Mouse (Mus musculus): ENCODE results near the gene Acaca. TPM values are rescaled to one million over a fixed set of nuclear protein-coding genes. Genes with fewer than 3 reads are reported as not detected.
A peak's percentile ranks its signal among the peaks of the same experiment; 100 is the strongest.

Acaca gene
- polyA plus RNA-seq, 1 experiment from 2014 or later = 32.6 TPM

DNA sequence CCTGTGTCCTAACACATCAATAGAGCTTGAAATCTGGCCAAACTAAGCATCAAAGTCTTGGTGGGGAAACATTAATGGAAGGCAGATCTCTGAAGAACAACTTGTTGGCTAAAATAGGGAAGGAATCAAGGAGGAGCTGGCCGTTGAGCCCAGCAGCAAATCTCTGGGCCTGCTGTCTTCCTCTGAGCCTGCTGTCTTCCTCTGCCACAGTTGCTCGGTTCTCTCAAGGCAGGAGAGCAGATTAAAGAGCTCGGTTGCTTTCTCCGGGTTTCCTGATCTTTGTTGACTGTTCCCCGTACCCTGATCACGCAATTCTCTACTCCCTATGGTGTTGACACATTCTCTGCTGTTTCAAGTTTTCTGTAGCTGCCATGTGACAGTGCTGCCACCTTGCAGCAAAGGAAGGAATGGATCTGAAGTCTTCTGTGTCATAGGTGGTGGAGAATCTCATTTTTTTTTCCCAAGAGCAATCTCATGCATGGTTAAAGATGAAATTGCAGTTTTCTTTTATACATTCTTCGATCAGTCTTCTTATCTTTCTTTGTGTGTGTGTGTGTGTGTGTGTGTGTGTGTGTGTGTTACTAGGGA, 39.3 kb downstream of the Acaca start:
- Histone ChIP-seq H3K4me3 (ENCODE audit: low read depth, low read length) (no peak overlapping the region), H3K36me3 (ENCODE audit: control insufficient read depth, insufficient read depth, low read length) (no peaks in the 10 kb centered on the region), H3K4me2 (no peak overlapping the region), H3K27ac (ENCODE audit: low read depth, low read length) (no peak overlapping the region), H3K9ac (ENCODE audit: low read length) (no peak overlapping the region), H3K4me1 (ENCODE audit: control insufficient read depth, insufficient read depth, low read length) (no peaks in the 10 kb centered on the region), H3K27me3 (ENCODE audit: control insufficient read depth, insufficient read depth, low read length) (no peaks in the 10 kb centered on the region), H3K9me3 (ENCODE audit: control insufficient read depth, low read length) (no peaks in the 10 kb centered on the region)
- 24% methylated on average over 7 of the region's 7 CpGs for WGBS
- ATAC-seq (ENCODE audit: low FRiP score) (no peak), DNase-seq (ENCODE audit: low spot score, missing footprints) (peak; percentile 84)

DNA sequence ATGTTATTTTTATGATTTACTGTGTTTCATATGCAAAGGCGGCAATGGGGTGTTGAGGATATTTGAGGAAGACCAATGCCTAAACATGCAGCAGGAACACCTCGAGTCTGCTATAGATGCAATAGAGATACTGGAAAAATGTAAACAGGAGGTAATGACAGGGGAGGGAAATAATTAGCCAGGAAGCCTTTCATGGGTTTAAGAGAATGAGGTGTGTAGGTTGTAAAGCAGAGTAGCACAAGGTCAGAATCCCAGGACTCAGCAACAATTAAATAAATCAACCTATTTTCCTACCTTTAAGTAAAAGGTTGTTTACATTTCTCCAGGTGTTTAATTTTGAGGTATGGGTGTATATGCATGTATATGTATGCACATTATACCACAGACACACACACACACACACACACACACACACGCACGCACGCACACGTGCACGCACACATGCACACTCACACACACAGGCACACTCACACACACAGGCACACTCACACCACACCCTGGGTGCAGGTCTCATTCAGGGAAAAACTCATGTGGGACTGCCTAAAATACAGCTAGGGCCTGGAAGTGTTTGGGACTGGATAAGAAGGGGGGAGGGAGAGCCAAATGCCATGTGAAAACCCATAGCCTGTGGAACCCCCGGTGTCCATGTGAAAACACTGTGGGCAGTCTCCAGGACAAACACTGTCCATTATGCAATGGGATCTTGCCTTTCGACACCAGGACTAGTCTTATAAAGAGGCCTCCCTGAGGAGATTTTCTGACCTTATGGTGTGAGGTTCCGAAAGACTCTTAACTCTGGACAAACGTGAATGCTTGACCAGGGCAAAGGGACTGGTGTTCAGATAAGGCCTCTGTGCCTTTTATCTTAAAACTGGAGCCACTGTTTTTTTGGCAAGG, 43.3 kb downstream of the Acaca start:
- H3K4me2 ChIP-seq = no peak overlapping the region
- DNase-seq (ENCODE audit: low spot score, missing footprints) (no peak), ATAC-seq (ENCODE audit: low FRiP score) (no peak)
- H3K36me3 ChIP-seq (ENCODE audit: control insufficient read depth, insufficient read depth, low read length) = no peaks in the 10 kb centered on the region
- 66% methylated on average over 11 of the region's 11 CpGs for WGBS
- H3K9me3 ChIP-seq (ENCODE audit: control insufficient read depth, low read length) = no peaks in the 10 kb centered on the region
- H3K27me3 ChIP-seq (ENCODE audit: control insufficient read depth, insufficient read depth, low read length) = no peaks in the 10 kb centered on the region; the same call in 1 of the 2 replicates
- H3K4me3 ChIP-seq (ENCODE audit: low read depth, low read length) = no peak overlapping the region
- no peak overlapping the region for H3K9ac ChIP-seq (ENCODE audit: low read length)
- no peaks in the 10 kb centered on the region for H3K4me1 ChIP-seq (ENCODE audit: control insufficient read depth, insufficient read depth, low read length)
- no peak overlapping the region for H3K27ac ChIP-seq (ENCODE audit: low read depth, low read length)

DNA sequence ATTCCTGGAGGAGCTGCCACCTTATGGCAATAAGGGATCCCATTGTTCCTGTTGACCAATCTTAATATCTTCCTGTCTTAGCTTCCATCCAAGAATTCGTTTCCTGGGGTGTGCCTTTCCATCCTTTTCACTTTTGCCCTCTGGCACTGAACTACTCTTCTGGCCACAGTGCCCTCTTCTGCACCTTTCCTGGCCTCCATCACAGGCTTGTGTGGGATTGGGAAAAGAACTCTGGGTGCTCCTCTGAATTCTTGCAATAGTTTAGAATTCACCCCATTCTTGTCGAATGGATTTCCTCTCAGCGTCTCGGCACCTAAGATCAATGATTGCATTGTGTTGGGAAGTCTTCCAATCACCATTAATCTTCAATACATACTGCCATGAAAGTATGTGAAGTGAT, 49.1 kb downstream of the Acaca start:
- WGBS = 45% methylated on average over 4 of the region's 4 CpGs
- Histone ChIP-seq H3K4me3 (ENCODE audit: low read depth, low read length) (peak overlapping the region; percentile 73; the same call in 1 of the 2 replicates), H3K9me3 (ENCODE audit: control insufficient read depth, low read length) (no peaks in the 10 kb centered on the region), H3K36me3 (ENCODE audit: control insufficient read depth, insufficient read depth, low read length) (no peaks in the 10 kb centered on the region), H3K9ac (ENCODE audit: low read length) (no peak overlapping the region), H3K27me3 (ENCODE audit: control insufficient read depth, insufficient read depth, low read length) (no peaks in the 10 kb centered on the region; the same call in 1 of the 2 replicates), H3K4me1 (ENCODE audit: control insufficient read depth, insufficient read depth, low read length) (peaks cover 14% of the 10 kb centered on the region), H3K27ac (ENCODE audit: low read depth, low read length) (no peak overlapping the region), H3K4me2 (peak overlapping the region; percentile 88)
- DNase-seq (ENCODE audit: low spot score, missing footprints) (no peak), ATAC-seq (ENCODE audit: low FRiP score) (no peak)

DNA sequence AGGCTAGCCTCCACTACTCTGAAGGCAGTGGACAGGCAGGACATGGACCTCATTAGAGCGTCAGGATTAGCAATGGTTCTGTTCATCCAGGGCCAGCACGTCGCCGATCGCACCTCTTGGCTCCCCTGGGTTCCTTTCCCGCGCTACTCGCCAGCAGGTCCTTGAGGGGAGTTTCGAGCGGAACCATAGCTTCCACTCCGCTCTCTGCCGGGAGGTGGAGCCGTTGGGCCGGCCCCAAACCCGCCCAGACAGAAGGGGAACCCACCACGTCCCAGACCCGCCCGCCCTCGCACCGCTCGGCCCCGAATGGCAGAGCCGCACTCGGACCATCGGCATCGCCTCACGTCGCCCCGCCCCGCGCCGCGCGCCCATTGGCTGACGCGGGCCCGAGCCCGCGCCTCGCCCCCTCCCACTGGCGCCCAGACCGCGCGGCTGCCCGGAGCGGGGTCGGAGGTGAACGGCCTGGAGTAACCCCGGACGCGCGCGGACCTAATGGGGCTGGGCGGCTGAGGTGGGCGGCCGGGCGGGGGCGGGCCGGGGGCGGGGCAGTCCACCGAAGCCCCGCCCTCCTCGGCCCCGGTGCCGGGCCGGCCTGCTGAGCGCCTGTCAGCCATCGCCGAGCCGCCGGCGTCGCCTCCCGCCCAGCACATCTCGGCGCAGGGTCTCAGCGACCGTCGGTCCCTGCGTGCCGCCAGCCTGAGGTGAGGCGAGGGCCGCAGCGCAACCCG, 49.9 kb downstream of the Acaca start:
- peak overlapping the region; percentile 88 for H3K4me2 ChIP-seq
- ATAC-seq (ENCODE audit: low FRiP score) (peak; percentile 98), DNase-seq (ENCODE audit: low spot score, missing footprints) (peak; percentile 100)
- H3K27me3 ChIP-seq (ENCODE audit: control insufficient read depth, insufficient read depth, low read length) = no peaks in the 10 kb centered on the region; the same call in 1 of the 2 replicates
- no peaks in the 10 kb centered on the region for H3K36me3 ChIP-seq (ENCODE audit: control insufficient read depth, insufficient read depth, low read length)
- H3K9me3 ChIP-seq (ENCODE audit: control insufficient read depth, low read length) = no peaks in the 10 kb centered on the region
- peak overlapping the region; percentile 91 for H3K27ac ChIP-seq (ENCODE audit: low read depth, low read length)
- peak overlapping the region; percentile 89 for H3K9ac ChIP-seq (ENCODE audit: low read length)
- H3K4me3 ChIP-seq (ENCODE audit: low read depth, low read length) = peak overlapping the region; percentile 73
- peaks cover 14% of the 10 kb centered on the region for H3K4me1 ChIP-seq (ENCODE audit: control insufficient read depth, insufficient read depth, low read length)
- WGBS = under 1% methylated on average over 60 of the region's 85 CpGs

DNA sequence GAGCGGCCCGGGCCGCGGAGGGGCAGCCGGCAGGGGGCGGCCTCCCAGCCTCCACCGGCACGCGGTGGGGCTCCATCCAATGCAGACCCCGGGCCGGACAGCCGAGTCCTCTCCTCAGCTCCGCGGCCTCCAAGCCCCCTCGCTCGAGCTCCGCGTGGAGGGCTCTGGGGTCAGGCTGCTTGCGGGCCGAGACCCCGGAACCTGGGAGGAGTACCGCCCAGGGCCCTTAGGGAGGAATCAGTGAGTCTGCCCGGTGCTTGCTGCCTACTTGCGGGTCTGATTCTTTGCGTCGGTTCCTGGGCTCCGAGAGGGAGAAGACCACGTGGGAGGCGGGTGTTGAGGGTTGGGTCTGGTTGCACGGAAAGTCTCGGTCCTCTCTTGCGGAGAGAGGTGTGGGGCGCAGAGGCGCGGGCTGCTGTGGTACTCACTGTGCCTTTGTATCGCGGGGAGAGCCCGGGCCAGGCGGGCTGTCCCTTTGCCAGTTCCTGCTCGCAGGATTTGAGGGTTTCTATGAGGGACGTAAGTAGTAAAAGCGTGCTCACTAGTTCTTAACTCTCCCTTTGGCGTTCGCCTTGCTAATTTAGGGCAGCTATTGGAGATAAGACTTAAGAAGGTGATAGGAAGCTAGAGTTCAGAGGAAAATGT, 50.6 kb downstream of the Acaca start:
- Histone ChIP-seq H3K4me2 (peak overlapping the region; percentile 88), H3K9me3 (ENCODE audit: control insufficient read depth, low read length) (no peaks in the 10 kb centered on the region), H3K9ac (ENCODE audit: low read length) (peak overlapping the region; percentile 89), H3K27me3 (ENCODE audit: control insufficient read depth, insufficient read depth, low read length) (no peaks in the 10 kb centered on the region; the same call in 1 of the 2 replicates), H3K4me1 (ENCODE audit: control insufficient read depth, insufficient read depth, low read length) (peaks cover 14% of the 10 kb centered on the region), H3K4me3 (ENCODE audit: low read depth, low read length) (peak overlapping the region; percentile 73), H3K27ac (ENCODE audit: low read depth, low read length) (peak overlapping the region; percentile 91), H3K36me3 (ENCODE audit: control insufficient read depth, insufficient read depth, low read length) (no peaks in the 10 kb centered on the region)
- ATAC-seq (ENCODE audit: low FRiP score) (peak; percentile 54; the same call in 1 of the 2 replicates), DNase-seq (ENCODE audit: low spot score, missing footprints) (peak; percentile 98)
- under 1% methylated on average over 43 of the region's 44 CpGs for WGBS

DNA sequence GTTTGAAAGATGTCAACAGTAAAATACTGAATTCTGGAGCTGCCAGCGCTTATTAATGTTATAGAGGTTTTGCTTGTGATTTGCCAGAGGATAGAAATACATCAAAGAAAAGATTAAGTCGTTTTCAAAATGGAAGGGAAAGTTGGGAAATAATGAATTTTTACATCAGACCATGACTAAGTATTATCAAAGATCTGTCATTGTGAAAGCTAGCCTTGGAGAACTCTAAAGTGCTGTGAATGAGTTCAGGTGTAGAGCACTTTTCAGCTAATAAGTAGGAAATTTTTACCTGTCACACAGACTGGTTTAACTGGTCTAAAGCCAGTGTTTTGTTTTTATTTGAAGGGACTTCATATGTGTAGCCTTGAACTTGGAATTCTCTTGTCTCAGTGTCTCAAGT, 51.8 kb downstream of the Acaca start:
- DNase-seq (ENCODE audit: low spot score, missing footprints) (no peak), ATAC-seq (ENCODE audit: low FRiP score) (no peak)
- Histone ChIP-seq H3K36me3 (ENCODE audit: control insufficient read depth, insufficient read depth, low read length) (no peaks in the 10 kb centered on the region), H3K27me3 (ENCODE audit: control insufficient read depth, insufficient read depth, low read length) (no peaks in the 10 kb centered on the region; the same call in 1 of the 2 replicates), H3K9me3 (ENCODE audit: control insufficient read depth, low read length) (no peaks in the 10 kb centered on the region), H3K4me1 (ENCODE audit: control insufficient read depth, insufficient read depth, low read length) (peaks cover 14% of the 10 kb centered on the region), H3K4me2 (peak overlapping the region; percentile 88), H3K27ac (ENCODE audit: low read depth, low read length) (no peak overlapping the region), H3K9ac (ENCODE audit: low read length) (no peak overlapping the region), H3K4me3 (ENCODE audit: low read depth, low read length) (peak overlapping the region; percentile 73; the same call in 1 of the 2 replicates)
- 77% methylated on average over 2 of the region's 2 CpGs for WGBS

DNA sequence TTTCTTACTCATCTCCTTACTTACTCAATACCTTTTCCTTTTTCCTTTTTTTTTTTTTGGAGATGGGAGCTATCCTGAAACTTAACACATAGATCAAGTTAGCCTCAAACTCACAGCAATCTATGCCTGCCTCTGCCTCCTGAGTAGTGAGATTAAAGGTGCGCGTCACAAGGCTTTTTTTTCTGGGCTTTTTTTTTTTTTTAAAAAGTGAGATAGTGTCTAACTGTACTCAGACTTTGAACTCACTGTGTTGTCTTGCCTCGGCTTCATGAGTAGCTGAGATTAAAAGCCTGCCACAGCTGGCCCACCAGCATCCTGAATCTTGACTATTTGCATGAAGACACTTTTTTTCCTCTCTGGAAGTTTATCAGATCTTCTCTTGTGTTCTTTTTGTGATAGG, 59.1 kb downstream of the Acaca start:
- no peak overlapping the region for H3K4me3 ChIP-seq (ENCODE audit: low read depth, low read length)
- 91% methylated on average over 3 of the region's 3 CpGs for WGBS

DNA sequence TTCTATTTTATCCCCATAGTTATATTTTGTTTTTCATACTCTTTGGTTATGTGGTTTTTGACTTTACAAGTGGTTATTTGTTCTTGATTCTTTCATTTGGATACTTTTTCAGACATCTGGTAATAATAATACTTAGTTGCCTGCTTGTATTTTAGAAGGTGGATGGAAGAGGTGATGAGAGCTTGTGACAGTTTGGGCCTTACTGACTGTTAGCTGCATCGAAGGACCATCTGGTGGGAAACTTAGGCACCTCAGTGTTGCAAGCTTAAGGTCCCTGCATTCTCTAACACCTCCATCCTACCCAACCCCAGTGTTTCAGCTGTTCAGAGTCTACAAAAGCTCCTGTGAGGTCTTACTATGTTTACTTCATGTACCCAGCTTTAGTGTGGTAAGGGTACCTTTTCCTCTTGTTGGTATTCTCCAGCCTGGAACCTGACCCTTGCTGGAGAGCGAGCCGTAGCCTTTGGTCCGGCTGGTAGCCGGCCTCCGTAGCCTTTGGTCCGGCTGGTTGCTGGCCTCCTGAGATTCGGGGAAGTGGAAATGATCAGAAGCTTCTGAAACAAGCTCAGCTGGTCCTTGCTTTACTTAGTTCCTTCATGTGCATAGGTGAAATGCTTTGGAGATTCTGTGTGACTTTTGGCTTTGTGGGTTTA, 61.2 kb downstream of the Acaca start:
- Histone ChIP-seq H3K4me3 (ENCODE audit: low read depth, low read length) (no peak overlapping the region), H3K27me3 (ENCODE audit: control insufficient read depth, insufficient read depth, low read length) (no peaks in the 10 kb centered on the region), H3K36me3 (ENCODE audit: control insufficient read depth, insufficient read depth, low read length) (no peaks in the 10 kb centered on the region), H3K4me1 (ENCODE audit: control insufficient read depth, insufficient read depth, low read length) (no peaks in the 10 kb centered on the region), H3K9me3 (ENCODE audit: control insufficient read depth, low read length) (no peaks in the 10 kb centered on the region), H3K9ac (ENCODE audit: low read length) (no peak overlapping the region), H3K27ac (ENCODE audit: low read depth, low read length) (no peak overlapping the region), H3K4me2 (no peak overlapping the region)
- ATAC-seq (ENCODE audit: low FRiP score) = no peak
- DNase-seq (ENCODE audit: low spot score, missing footprints) = no peak
- 92% methylated on average over 8 of the region's 8 CpGs for WGBS

More for the DNA sequence above, 59.1 kb downstream of the Acaca start:
- no peak for DNase-seq (ENCODE audit: low spot score, missing footprints)
- H3K27ac ChIP-seq (ENCODE audit: low read depth, low read length) = no peak overlapping the region
- H3K27me3 ChIP-seq (ENCODE audit: control insufficient read depth, insufficient read depth, low read length) = no peaks in the 10 kb centered on the region
- no peak for ATAC-seq (ENCODE audit: low FRiP score)
- H3K36me3 ChIP-seq (ENCODE audit: control insufficient read depth, insufficient read depth, low read length) = no peaks in the 10 kb centered on the region
- H3K9me3 ChIP-seq (ENCODE audit: control insufficient read depth, low read length) = no peaks in the 10 kb centered on the region
- H3K4me2 ChIP-seq = no peak overlapping the region
- no peaks in the 10 kb centered on the region for H3K4me1 ChIP-seq (ENCODE audit: control insufficient read depth, insufficient read depth, low read length)
- H3K9ac ChIP-seq (ENCODE audit: low read length) = no peak overlapping the region
